Mouse (Mus musculus) heart, adult 2 months (tissue): Measurements from ENCODE around the gene Odc1. TPM values are rescaled to one million over a fixed set of nuclear protein-coding genes. Genes with fewer than 3 reads are reported as not detected.

Source experiments
- DNase-seq, 2 experiments: peaks; one replicate each; pipeline ENCODE4 v3.0.0; 2021
- H3K27ac ChIP-seq: fragments of 200-600 bp; 2 replicates; pipeline ENCODE4 v1.8.1; 2022
- H3K27me3 ChIP-seq: fragments of 200-500 bp; 2 replicates; pipeline ENCODE4 v1.6.1; 2012; ENCODE audit warnings: mild to moderate bottlenecking, low read length, inconsistent platforms, mixed read lengths; ENCODE audit not compliant: control insufficient read depth, insufficient read depth
- H3K36me3 ChIP-seq: fragments of 200-500 bp; 2 replicates; pipeline ENCODE4 v1.6.1; 2012; ENCODE audit warnings: low read length, inconsistent platforms; ENCODE audit not compliant: control insufficient read depth, insufficient read depth
- H3K4me1 ChIP-seq: fragments of 200-500 bp; 2 replicates; pipeline ENCODE4 v1.6.1; 2011; ENCODE audit warnings: low read length; ENCODE audit not compliant: control insufficient read depth, insufficient read depth
- H3K4me3 ChIP-seq: fragments of 200-600 bp; 2 replicates; pipeline ENCODE4 v1.8.1; 2022
- H3K79me2 ChIP-seq: fragments of 200-500 bp; replicated peaks from 2 replicates; pipeline ENCODE4 v1.6.1; 2012; ENCODE audit warnings: mild to moderate bottlenecking, inconsistent platforms, low read length, moderate library complexity, mixed read lengths; ENCODE audit not compliant: control insufficient read depth, insufficient read depth
- H3K9ac ChIP-seq: fragments of 200-500 bp; 2 replicates; pipeline ENCODE4 v1.6.1; 2012; ENCODE audit warnings: low read depth, mild to moderate bottlenecking, control low read depth, inconsistent platforms, low read length, mixed read lengths
- CTCF ChIP-seq: fragments of 200-600 bp; IDR thresholded peaks from 2 replicates; pipeline ENCODE4 v1.8.1; 2022; ENCODE audit warnings: antibody characterized with exemption, mild to moderate bottlenecking, moderate library complexity
- EP300 ChIP-seq: fragments of 200-500 bp; IDR thresholded peaks from 2 replicates; pipeline ENCODE4 v1.6.1; 2011; ENCODE audit warnings: low read depth, low read length, control low read depth; ENCODE audit not compliant: insufficient read depth
- POLR2A ChIP-seq: fragments of 200-500 bp; IDR thresholded peaks from 2 replicates; pipeline ENCODE4 v1.6.1; 2011; ENCODE audit warnings: mild to moderate bottlenecking, low read depth, low read length, control low read depth; ENCODE audit not compliant: insufficient read depth
- WGBS: fragments of 180-500 bp; shearing (Covaris S2); methylation state at CpG from one replicate; pipeline ENCODE4 v1.1.7; 2018; 5-methylcytosine and 5-hydroxymethylcytosine counted together
- intact Hi-C: fragments of 180-260 bp; cut with DNase I; formaldehyde crosslinking; loops from one replicate; pipeline ENCODE4 v1.15.1; 2025
- polyA plus RNA-seq: library from polyadenylated mRNA; depleted of rRNA; stranded (reverse); fragments of >200 nt; gene quantifications from 2 replicates; pipeline ENCODE4 v1.2.3, GENCODE M21; 2012; rRNA removed
- total RNA-seq, 2 experiments: library from RNA; stranded (reverse); gene quantifications; 2 replicates each; pipeline ENCODE4 v1.2.3; 2021

Gene Odc1
- total and polyA plus RNA-seq, 3 experiments: 52.7 to 74.4 (median 72.2) TPM

- Histone ChIP-seq H3K4me1 (no peaks in the 10 kb centered on the region), H3K9ac (no peak overlapping the region), H3K79me2 (no peaks in the 10 kb centered on the region), H3K27me3 (no peaks in the 10 kb centered on the region), H3K27ac (no peak overlapping the region), H3K36me3 (no peaks in the 10 kb centered on the region), H3K4me3 (no peak overlapping the region)
- intact Hi-C loops: no loop called here
- DNase-seq: no peak
- 77% methylated on average over 4 of the region's 4 CpGs for WGBS
- TF ChIP-seq POLR2A (no peak), CTCF (no peak), EP300 (no peak)
Observed at GRCm38 (mm10) chr12:17594701-17595100, 50.1 kb downstream of the Odc1 start.

GRCm38 (mm10) chr12:17595166-17595565 is 50.6 kb downstream of the Odc1 start:
- H3K36me3 ChIP-seq: no peaks in the 10 kb centered on the region
- no peak for DNase-seq
- no peak overlapping the region for H3K27ac ChIP-seq
- H3K27me3 ChIP-seq: no peaks in the 10 kb centered on the region
- TF ChIP-seq EP300 (no peak), CTCF (no peak), POLR2A (no peak)
- H3K79me2 ChIP-seq: no peaks in the 10 kb centered on the region
- H3K9ac ChIP-seq: no peak overlapping the region
- intact Hi-C loops: no loop called here
- WGBS: 100% methylated on average over 1 of the region's 1 CpGs
- no peaks in the 10 kb centered on the region for H3K4me1 ChIP-seq
- H3K4me3 ChIP-seq: no peak overlapping the region

Other genes with a start within 250 kb of the Odc1 start
- gene Atp6v1c2, start 215.4 kb upstream of the Odc1 start, total RNA-seq: not detected
- gene Atp6v1c2, start 215.4 kb upstream of the Odc1 start, polyA plus RNA-seq: 0.15 and 0.94 TPM in 2 replicates
- gene Nol10, start 196.3 kb upstream of the Odc1 start, total RNA-seq: 1 to 10 TPM; 8.0 to 8.1 TPM
- gene Nol10, start 196.3 kb upstream of the Odc1 start, polyA plus RNA-seq: 2.7 and 4.3 TPM in 2 replicates
- gene Hpcal1, start 146.1 kb downstream of the Odc1 start, total RNA-seq: 10 to 100 TPM; 16.3 to 21.5 TPM
- gene Hpcal1, start 146.1 kb downstream of the Odc1 start, polyA plus RNA-seq: 37.9 and 41.9 TPM in 2 replicates